ENCODE assay signal across 8 mouse cellular contexts in genomic region chr8:115249688-115250366, GRCm38 (mm10).
A peak's percentile ranks its signal among the peaks of the same experiment; 100 is the strongest.
DNase-seq lines count a peak whose midpoint lies in the region; ATAC-seq and TF ChIP-seq lines count a peak whose summit lies in the region.

No protein-coding gene starts in this region.

- WGBS in heart, postnatal 0 days, result 42% methylated on average over 22 of the region's 22 CpGs
- 24% methylated on average over 22 of the region's 22 CpGs for WGBS in neural tube, embryonic 14.5 days

- H3K36me3 ChIP-seq in heart, postnatal 0 days (replicated peaks; ENCODE audit: control insufficient read depth, insufficient read depth, low read length), result no peaks in the 10 kb centered on the region
- H3K36me3 ChIP-seq in neural tube, embryonic 14.5 days (ENCODE audit: control insufficient read depth, insufficient read depth, low read length), result no peaks in the 10 kb centered on the region

- no peak overlapping the region for H3K27ac ChIP-seq in heart, postnatal 0 days (ENCODE audit: low read depth)
- no peak overlapping the region for H3K27ac ChIP-seq in neural tube, embryonic 14.5 days (ENCODE audit: low read depth, low read length)

- no peak for ATAC-seq in heart, postnatal 0 days (ENCODE audit: insufficient read depth, low read depth)
- no peak for ATAC-seq in neural tube, embryonic 14.5 days (ENCODE audit: low read depth)

- H3K4me1 ChIP-seq in heart, postnatal 0 days (ENCODE audit: control insufficient read depth, insufficient read depth), result no peaks in the 10 kb centered on the region
- peaks cover 9% of the 10 kb centered on the region; the same call in 1 of the 2 replicates for H3K4me1 ChIP-seq in neural tube, embryonic 14.5 days (ENCODE audit: control insufficient read depth, insufficient read depth, low read length)

- TF ChIP-seq CTCF in heart, postnatal 0 days (IDR thresholded peaks at IDR 0.05; ENCODE audit: low read depth), result no peak

- peak overlapping the region; percentile 6; the same call in 1 of the 2 replicates for H3K4me3 ChIP-seq in heart, postnatal 0 days (ENCODE audit: low read depth, low read length)
- no peak overlapping the region for H3K4me3 ChIP-seq in neural tube, embryonic 14.5 days (ENCODE audit: low read depth, low read length)

- 0 out of 2 replicates have a peak, but pooled peaks cover 7% of the 10 kb centered on the region for H3K9me3 ChIP-seq in heart, postnatal 0 days (replicated peaks; ENCODE audit: control insufficient read depth, low read length)
- no peaks in the 10 kb centered on the region for H3K9me3 ChIP-seq in neural tube, embryonic 14.5 days (ENCODE audit: control insufficient read depth, low read length)

- peak overlapping the region; percentile 45; the same call in 1 of the 2 replicates for H3K4me2 ChIP-seq in heart, postnatal 0 days (ENCODE audit: low read depth, low read length)
- H3K4me2 ChIP-seq in neural tube, embryonic 14.5 days (ENCODE audit: low read depth, low read length), result peak overlapping the region; percentile 26; the same call in 1 of the 2 replicates

- no peak overlapping the region for H3K9ac ChIP-seq in heart, postnatal 0 days (replicated peaks; ENCODE audit: low read depth, low read length)
- no peak overlapping the region for H3K9ac ChIP-seq in neural tube, embryonic 14.5 days (replicated peaks; ENCODE audit: low read depth, low read length)

- DNase-seq in gastrocnemius, adult 18-20 months (ENCODE audit: low spot score), result peak; percentile 36
- no peak for DNase-seq in gastrocnemius, postnatal 25 days
- peak; percentile 18 for DNase-seq in adrenal gland, adult 8-10 months
- DNase-seq in heart, postnatal 0 days (ENCODE audit: low spot score), result no peak
- peak; percentile 24 to 53 for DNase-seq in kidney, postnatal 36 days
- DNase-seq in thymus, postnatal 14 days, result no peak
- no peak for DNase-seq in cerebellum, postnatal 14 days

- no peaks in the 10 kb centered on the region for H3K27me3 ChIP-seq in heart, postnatal 0 days (ENCODE audit: control insufficient read depth, insufficient read depth, low read length)
- no peaks in the 10 kb centered on the region; the same call in 1 of the 2 replicates for H3K27me3 ChIP-seq in neural tube, embryonic 14.5 days (ENCODE audit: control insufficient read depth, insufficient read depth, low read length)

- no peak for TF ChIP-seq EP300 in heart, postnatal 0 days (IDR thresholded peaks at IDR 0.05; ENCODE audit: low read depth)

Comparison
In these comparisons a context has a peak if more than half of its experiments do, and no peak if none do; other contexts are left out.
1. DNase-seq: peak in gastrocnemius, adult 18-20 months (single experiment), adrenal gland, adult 8-10 months (single experiment) and kidney, postnatal 36 days (2 of 2); none in gastrocnemius, postnatal 25 days (single experiment), heart, postnatal 0 days (single experiment), thymus, postnatal 14 days (single experiment) and cerebellum, postnatal 14 days (0 of 2).